Mouse (Mus musculus): ENCODE measurements around the gene Txlng.
"Not testable (repeated sequence)": the region's sequence is repeated elsewhere in the genome, so short reads cannot be mapped to it uniquely, and the experiment has no call there.

Txlng gene

GRCm38 (mm10) chrX:162829203-162829708 is at the start of gene Txlng:
Txlng (minus strand) TSS chrX:162829454.
- in situ Hi-C loops (cut with MseI, MboI): no loop called here

GRCm38 (mm10) chrX:162878236-162878635 is 49.0 kb upstream of the Txlng start:
- in situ Hi-C loops (cut with MseI, MboI): no loop called here

GRCm38 (mm10) chrX:162873761-162874160 is 44.5 kb upstream of the Txlng start:
- in situ Hi-C loops (cut with MseI, MboI): no loop called here

GRCm38 (mm10) chrX:162871734-162872517 is 42.7 kb upstream of the Txlng start:
- in situ Hi-C loops (cut with MseI, MboI): no loop called here

- in situ Hi-C loops (cut with MseI, MboI): no loop called here
These were observed 39.2 kb upstream of the Txlng start for GRCm38 (mm10) chrX:162868294-162868965.

- in situ Hi-C loops (cut with MseI, MboI): no loop called here
These were observed 19.4 kb upstream of the Txlng start for GRCm38 (mm10) chrX:162848682-162849081.

GRCm38 (mm10) chrX:162845531-162845930 is 16.3 kb upstream of the Txlng start:
- in situ Hi-C loops (cut with MseI, MboI): no loop called here

GRCm38 (mm10) chrX:162844447-162845100 is 15.3 kb upstream of the Txlng start:
- in situ Hi-C loops (cut with MseI, MboI): no loop called here

GRCm38 (mm10) chrX:162832101-162832500 is 2.8 kb upstream of the Txlng start:
- in situ Hi-C loops (cut with MseI, MboI): no loop called here

- in situ Hi-C loops (cut with MseI, MboI): no loop called here
These were observed 2.3 kb upstream of the Txlng start for GRCm38 (mm10) chrX:162831542-162831941.

- in situ Hi-C loops (cut with MseI, MboI): no loop called here
These were observed 1.8 kb upstream of the Txlng start for GRCm38 (mm10) chrX:162831036-162831435.

- in situ Hi-C loops (cut with MseI, MboI): not testable (repeated sequence)
These were observed 1.1 kb upstream of the Txlng start for GRCm38 (mm10) chrX:162830313-162830712.

GRCm38 (mm10) chrX:162829741-162830140 is 487 bp upstream of the Txlng start:
- in situ Hi-C loops (cut with MseI, MboI): no loop called here

- in situ Hi-C loops (cut with MseI, MboI): no loop called here
These were observed 471 bp downstream of the Txlng start for GRCm38 (mm10) chrX:162828783-162829182.

GRCm38 (mm10) chrX:162828016-162828415 is 1.2 kb downstream of the Txlng start:
- in situ Hi-C loops (cut with MseI, MboI): no loop called here

GRCm38 (mm10) chrX:162800371-162800770 is 28.9 kb downstream of the Txlng start:
- in situ Hi-C loops (cut with MseI, MboI): no loop called here

- in situ Hi-C loops (cut with MseI, MboI): not testable (repeated sequence)
These were observed 37.9 kb downstream of the Txlng start for GRCm38 (mm10) chrX:162791392-162791791.

- in situ Hi-C loops (cut with MseI, MboI): loop anchor here in 1 of 2 experiments (10.0 kb wide), 1 partner anchor 64 kb away; no protein-coding TSS in a partner anchor
These were observed 40.9 kb downstream of the Txlng start for GRCm38 (mm10) chrX:162788372-162788771.

- in situ Hi-C loops (cut with MseI, MboI): no loop called here
These were observed 58.5 kb downstream of the Txlng start for GRCm38 (mm10) chrX:162770726-162771125.

GRCm38 (mm10) chrX:162761716-162762395 is 67.4 kb downstream of the Txlng start:
- in situ Hi-C loops (cut with MseI, MboI): no loop called here

GRCm38 (mm10) chrX:162760958-162761515 is 68.2 kb downstream of the Txlng start:
- in situ Hi-C loops (cut with MseI, MboI): no loop called here
